18 mouse cellular contexts compared by ENCODE assay signal in the genomic region with DNA sequence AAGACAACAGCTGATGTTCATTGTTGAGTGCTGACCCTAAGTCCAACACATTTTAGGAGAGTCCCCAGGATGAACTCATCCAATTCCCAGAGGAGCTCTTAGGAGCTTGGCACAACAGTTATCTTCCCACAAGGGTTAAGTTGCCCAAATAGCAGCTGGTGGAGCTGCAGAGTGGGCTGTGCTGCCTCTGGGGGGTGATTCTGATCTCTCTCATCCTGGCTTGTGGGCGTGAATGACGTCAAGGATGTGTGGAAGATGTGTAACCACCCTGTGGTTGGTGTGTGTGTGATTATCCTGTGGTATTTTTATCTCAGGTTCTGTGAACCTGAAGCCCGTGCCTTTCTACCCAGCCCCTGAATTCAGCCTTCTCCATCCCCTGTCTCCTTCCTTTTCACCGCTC.
DNase-seq lines count a peak whose midpoint lies in the region; ATAC-seq and TF ChIP-seq lines count a peak whose summit lies in the region.
"Had no signal": no experiment of that assay in that cellular context is flagged by ENCODE, and none has a peak within 500 bp of the region (broad histone marks: within the 10 kb centered on the region; RNA-seq: fewer than 3 reads in every experiment).

No protein-coding gene starts in this region.

- 70% methylated on average over 4 of the region's 4 CpGs for WGBS in stomach, postnatal 0 days

- peak; percentile 38 for DNase-seq in right cerebral cortex, adult 18-20 months
- DNase-seq in right cerebral cortex, postnatal 4 days, result no peak
- peak; percentile 19 for DNase-seq in thymus, postnatal 4 days
- no peak for DNase-seq in thymus, postnatal 36 days
- peak; percentile 63 for DNase-seq in brain, adult 2 months (ENCODE audit: low read depth, low spot score)
- no peak for DNase-seq in stomach, postnatal 0 days (ENCODE audit: low spot score)
- no peak for DNase-seq in left cerebral cortex, adult 8-10 months (ENCODE audit: low spot score in 2 of 2)
- DNase-seq: adrenal gland, adult 2 months; adrenal gland, postnatal 25 days; cerebellum, adult 2 months; cerebellum, postnatal 10 days; forebrain, postnatal 0 days; heart, adult 2 months had no signal

- no peaks in the 10 kb centered on the region for H3K4me1 ChIP-seq in stomach, postnatal 0 days (replicated peaks; ENCODE audit: control insufficient read depth, insufficient read depth)
- H3K4me1 ChIP-seq: embryonic facial prominence, embryonic 10.5 days; forebrain, embryonic 13.5 days had no signal

- TF ChIP-seq CTCF in stomach, postnatal 0 days (IDR thresholded peaks at IDR 0.05; ENCODE audit: low read depth), result no peak

- no peaks in the 10 kb centered on the region for H3K27me3 ChIP-seq in stomach, postnatal 0 days (ENCODE audit: control insufficient read depth, insufficient read depth, low read length)
- H3K27me3 ChIP-seq: forebrain, embryonic 13.5 days; heart, embryonic 12.5 days had no signal

- no peak for ATAC-seq in stomach, postnatal 0 days (ENCODE audit: low FRiP score, low TSS enrichment)
- ATAC-seq: forebrain, embryonic 13.5 days; forebrain, postnatal 0 days had no signal

- H3K9me3 ChIP-seq in stomach, postnatal 0 days (ENCODE audit: control insufficient read depth, low read length), result no peaks in the 10 kb centered on the region
- H3K9me3 ChIP-seq: embryonic facial prominence, embryonic 10.5 days; forebrain, embryonic 13.5 days; heart, embryonic 12.5 days; hindbrain, embryonic 10.5 days had no signal

- no peaks in the 10 kb centered on the region for H3K36me3 ChIP-seq in stomach, postnatal 0 days (ENCODE audit: control insufficient read depth, insufficient read depth, low read length)
- H3K36me3 ChIP-seq: embryonic facial prominence, embryonic 10.5 days; heart, embryonic 12.5 days; hindbrain, embryonic 10.5 days had no signal

- no peak overlapping the region for H3K4me2 ChIP-seq in stomach, postnatal 0 days (replicated peaks; ENCODE audit: low read depth)
- H3K4me2 ChIP-seq: forebrain, embryonic 13.5 days; heart, embryonic 12.5 days; hindbrain, embryonic 14.5 days had no signal

- H3K9ac ChIP-seq in stomach, postnatal 0 days (ENCODE audit: low read length), result no peak overlapping the region
- H3K9ac ChIP-seq: forebrain, embryonic 13.5 days; forebrain, postnatal 0 days; heart, embryonic 12.5 days; hindbrain, embryonic 14.5 days had no signal

- no peak overlapping the region for H3K4me3 ChIP-seq in stomach, postnatal 0 days (ENCODE audit: low read depth, low read length)
- H3K4me3 ChIP-seq: embryonic facial prominence, embryonic 10.5 days; forebrain, embryonic 13.5 days; heart, adult 2 months; heart, embryonic 12.5 days; hindbrain, embryonic 10.5 days had no signal

- TF ChIP-seq EP300 in stomach, postnatal 0 days (optimal IDR thresholded peaks at IDR 0.05), result no peak

- H3K27ac ChIP-seq in stomach, postnatal 0 days (replicated peaks), result no peak overlapping the region
- H3K27ac ChIP-seq: embryonic facial prominence, embryonic 10.5 days; forebrain, embryonic 13.5 days; heart, adult 2 months; hindbrain, embryonic 10.5 days; hindbrain, embryonic 14.5 days had no signal

Comparison
In these comparisons a context has a peak if more than half of its experiments do, and no peak if none do; other contexts are left out.
1. DNase-seq: peak in right cerebral cortex, adult 18-20 months (single experiment), thymus, postnatal 4 days (single experiment) and brain, adult 2 months (single experiment); none in right cerebral cortex, postnatal 4 days (single experiment), thymus, postnatal 36 days (0 of 2), stomach, postnatal 0 days (single experiment) and left cerebral cortex, adult 8-10 months (0 of 2).